Mouse (Mus musculus) intestine, embryonic 15.5 days (tissue): Measurements from ENCODE around the gene Agbl3. TPM values are rescaled to one million over a fixed set of nuclear protein-coding genes. Genes with fewer than 3 reads are reported as not detected.

Experiments
- ATAC-seq: fragments of 200-750 bp; cut with Nextera tagmentation; 2 replicates; pipeline ENCODE4 v1.8.0; 2017; ENCODE audit warnings: moderate TSS enrichment, moderate library complexity
- H3K27ac ChIP-seq: fragments of 300-500 bp; sonication (generic); 2 replicates; pipeline ENCODE4 v1.5.1; 2015; ENCODE audit warnings: mild to moderate bottlenecking, inconsistent platforms
- H3K27me3 ChIP-seq: fragments of 300-500 bp; sonication (generic); replicated peaks from 2 replicates; pipeline ENCODE4 v1.6.1; 2015; ENCODE audit warnings: inconsistent platforms
- H3K36me3 ChIP-seq: fragments of 300-500 bp; sonication (generic); 2 replicates; pipeline ENCODE4 v1.6.1; 2015; ENCODE audit warnings: inconsistent platforms
- H3K4me1 ChIP-seq: fragments of 300-500 bp; sonication (generic); replicated peaks from 2 replicates; pipeline ENCODE4 v1.6.1; 2015; ENCODE audit warnings: inconsistent platforms
- H3K4me2 ChIP-seq: fragments of 300-500 bp; sonication (generic); replicated peaks from 2 replicates; pipeline ENCODE4 v1.6.1; 2015; ENCODE audit warnings: mild to moderate bottlenecking, inconsistent platforms
- H3K4me3 ChIP-seq: fragments of 300-500 bp; sonication (generic); replicated peaks from 2 replicates; pipeline ENCODE4 v1.5.1; 2015; ENCODE audit warnings: inconsistent platforms
- H3K9ac ChIP-seq: fragments of 300-500 bp; sonication (generic); 2 replicates; pipeline ENCODE4 v1.6.1; 2015; ENCODE audit warnings: inconsistent platforms
- H3K9me3 ChIP-seq: fragments of 300-500 bp; sonication (generic); 2 replicates; pipeline ENCODE4 v1.6.1; 2016; ENCODE audit warnings: inconsistent platforms
- WGBS: fragments of 180-500 bp; shearing (Covaris S2); methylation state at CpG from one replicate; pipeline ENCODE4 v1.1.7; 2015; 5-methylcytosine and 5-hydroxymethylcytosine counted together
- polyA plus RNA-seq: library from polyadenylated mRNA; unstranded; fragments of >200 nt; fragmentation: Nextera tagmentation; extraction: Ambion mirVana; gene quantifications from 2 replicates; pipeline ENCODE4 v1.2.1, GENCODE M21; 2015

The Agbl3 gene
- polyA plus RNA-seq, 1 experiment from 2014 or later = 4.7 TPM

- H3K9ac ChIP-seq = no peak overlapping the region
- no peak overlapping the region for H3K4me2 ChIP-seq
- no peaks in the 10 kb centered on the region for H3K36me3 ChIP-seq
- WGBS = 72% methylated on average over 10 of the region's 10 CpGs
- no peaks in the 10 kb centered on the region for H3K9me3 ChIP-seq
- ATAC-seq = no peak
- no peak overlapping the region for H3K27ac ChIP-seq
- H3K4me1 ChIP-seq = peaks cover 15% of the 10 kb centered on the region; the same call in 1 of the 2 replicates
- H3K27me3 ChIP-seq = no peaks in the 10 kb centered on the region
- H3K4me3 ChIP-seq = no peak overlapping the region
Measured at GRCm38 (mm10) chr6:34867995-34868350, 87.7 kb downstream of the Agbl3 start.

GRCm38 (mm10) chr6:34868507-34869217 is 88.4 kb downstream of the Agbl3 start:
- 79% methylated on average over 20 of the region's 20 CpGs for WGBS
- Histone ChIP-seq H3K9ac (no peak overlapping the region), H3K27ac (no peak overlapping the region), H3K4me2 (no peak overlapping the region), H3K27me3 (no peaks in the 10 kb centered on the region), H3K9me3 (no peaks in the 10 kb centered on the region), H3K4me1 (peaks cover 13% of the 10 kb centered on the region; the same call in 1 of the 2 replicates), H3K36me3 (no peaks in the 10 kb centered on the region), H3K4me3 (no peak overlapping the region)
- ATAC-seq = no peak

GRCm38 (mm10) chr6:34869225-34869915 is 89.1 kb downstream of the Agbl3 start:
- Histone ChIP-seq H3K27me3 (no peaks in the 10 kb centered on the region), H3K9me3 (no peaks in the 10 kb centered on the region), H3K4me2 (no peak overlapping the region), H3K9ac (no peak overlapping the region), H3K4me3 (no peak overlapping the region), H3K27ac (peak overlapping the region; percentile 17; the same call in 1 of the 2 replicates), H3K36me3 (no peaks in the 10 kb centered on the region), H3K4me1 (peaks cover 14% of the 10 kb centered on the region; the same call in 1 of the 2 replicates)
- 55% methylated on average over 13 of the region's 13 CpGs for WGBS
- ATAC-seq = peak; percentile 55

GRCm38 (mm10) chr6:34870136-34870535 is 89.9 kb downstream of the Agbl3 start:
- no peak for ATAC-seq
- no peak overlapping the region for H3K4me3 ChIP-seq
- peak overlapping the region; percentile 17; the same call in 1 of the 2 replicates for H3K27ac ChIP-seq
- no peak overlapping the region for H3K4me2 ChIP-seq
- no peaks in the 10 kb centered on the region for H3K36me3 ChIP-seq
- no peak overlapping the region for H3K9ac ChIP-seq
- 85% methylated on average over 5 of the region's 5 CpGs for WGBS
- H3K4me1 ChIP-seq = peaks cover 17% of the 10 kb centered on the region; the same call in 1 of the 2 replicates
- H3K27me3 ChIP-seq = no peaks in the 10 kb centered on the region
- no peaks in the 10 kb centered on the region for H3K9me3 ChIP-seq

- 66% methylated on average over 5 of the region's 5 CpGs for WGBS
- Histone ChIP-seq H3K36me3 (no peaks in the 10 kb centered on the region), H3K9me3 (no peaks in the 10 kb centered on the region), H3K9ac (no peak overlapping the region), H3K4me3 (no peak overlapping the region), H3K4me1 (peaks cover 12% of the 10 kb centered on the region; the same call in 1 of the 2 replicates), H3K4me2 (no peak overlapping the region), H3K27ac (no peak overlapping the region), H3K27me3 (no peaks in the 10 kb centered on the region)
- ATAC-seq = no peak
Measured at GRCm38 (mm10) chr6:34870724-34871123, 90.5 kb downstream of the Agbl3 start.

- no peak overlapping the region for H3K9ac ChIP-seq
- no peak overlapping the region for H3K27ac ChIP-seq
- H3K4me2 ChIP-seq = no peak overlapping the region
- no peaks in the 10 kb centered on the region for H3K9me3 ChIP-seq
- no peaks in the 10 kb centered on the region for H3K27me3 ChIP-seq
- H3K4me3 ChIP-seq = no peak overlapping the region
- H3K36me3 ChIP-seq = no peaks in the 10 kb centered on the region
- peaks cover 18% of the 10 kb centered on the region for H3K4me1 ChIP-seq
- 91% methylated on average over 7 of the region's 7 CpGs for WGBS
- no peak for ATAC-seq
Measured at GRCm38 (mm10) chr6:34871929-34872328, 91.7 kb downstream of the Agbl3 start.

- Histone ChIP-seq H3K4me3 (no peak overlapping the region), H3K27me3 (no peaks in the 10 kb centered on the region), H3K27ac (no peak overlapping the region), H3K4me2 (no peak overlapping the region), H3K36me3 (no peaks in the 10 kb centered on the region), H3K9me3 (no peaks in the 10 kb centered on the region), H3K9ac (no peak overlapping the region), H3K4me1 (peaks cover 18% of the 10 kb centered on the region)
- WGBS = 86% methylated on average over 10 of the region's 10 CpGs
- ATAC-seq = no peak
Measured at GRCm38 (mm10) chr6:34872871-34873270, 92.6 kb downstream of the Agbl3 start.

- peak overlapping the region; percentile 48 for H3K27ac ChIP-seq
- H3K36me3 ChIP-seq = no peaks in the 10 kb centered on the region
- no peak for ATAC-seq
- no peak overlapping the region for H3K9ac ChIP-seq
- no peaks in the 10 kb centered on the region for H3K9me3 ChIP-seq
- H3K27me3 ChIP-seq = no peaks in the 10 kb centered on the region
- H3K4me2 ChIP-seq = no peak overlapping the region; the same call in 1 of the 2 replicates
- 57% methylated on average over 21 of the region's 21 CpGs for WGBS
- no peak overlapping the region for H3K4me3 ChIP-seq
- H3K4me1 ChIP-seq = peaks cover 22% of the 10 kb centered on the region
Measured at GRCm38 (mm10) chr6:34874101-34874921, 94.1 kb downstream of the Agbl3 start.

- peaks cover 22% of the 10 kb centered on the region for H3K4me1 ChIP-seq
- WGBS = 81% methylated on average over 15 of the region's 15 CpGs
- H3K4me3 ChIP-seq = no peak overlapping the region
- no peak overlapping the region for H3K9ac ChIP-seq
- H3K36me3 ChIP-seq = 0 out of 2 replicates have a peak, but pooled peaks cover 2% of the 10 kb centered on the region
- no peaks in the 10 kb centered on the region for H3K9me3 ChIP-seq
- no peak overlapping the region for H3K27ac ChIP-seq
- 0 out of 2 replicates have a peak overlapping the region, but pooled peaks have one; percentile 10 for H3K4me2 ChIP-seq
- no peaks in the 10 kb centered on the region for H3K27me3 ChIP-seq
- ATAC-seq = no peak
Measured at GRCm38 (mm10) chr6:34875268-34875761, 95.1 kb downstream of the Agbl3 start.

- peak overlapping the region; percentile 66 for H3K4me2 ChIP-seq
- H3K4me1 ChIP-seq = peaks cover 22% of the 10 kb centered on the region
- H3K4me3 ChIP-seq = no peak overlapping the region
- 0 out of 2 replicates have a peak overlapping the region, but pooled peaks have one; percentile 7 for H3K27ac ChIP-seq
- H3K9ac ChIP-seq = 0 out of 2 replicates have a peak overlapping the region, but pooled peaks have one; percentile 82
- H3K9me3 ChIP-seq = no peaks in the 10 kb centered on the region
- WGBS = 53% methylated on average over 12 of the region's 12 CpGs
- no peak; the same call in 1 of the 2 replicates for ATAC-seq
- no peaks in the 10 kb centered on the region for H3K27me3 ChIP-seq
- 0 out of 2 replicates have a peak, but pooled peaks cover 7% of the 10 kb centered on the region for H3K36me3 ChIP-seq
Measured at GRCm38 (mm10) chr6:34875966-34876834, 96.0 kb downstream of the Agbl3 start.

GRCm38 (mm10) chr6:34876835-34877156 is 96.6 kb downstream of the Agbl3 start:
- H3K4me2 ChIP-seq = peak overlapping the region; percentile 66
- peak overlapping the region; percentile 82; the same call in 1 of the 2 replicates for H3K9ac ChIP-seq
- H3K36me3 ChIP-seq = 0 out of 2 replicates have a peak, but pooled peaks cover 7% of the 10 kb centered on the region
- H3K9me3 ChIP-seq = no peaks in the 10 kb centered on the region
- peaks cover 22% of the 10 kb centered on the region for H3K4me1 ChIP-seq
- no peak overlapping the region for H3K27ac ChIP-seq
- peak overlapping the region; percentile 65 for H3K4me3 ChIP-seq
- H3K27me3 ChIP-seq = no peaks in the 10 kb centered on the region
- ATAC-seq = peak; percentile 30; the same call in 1 of the 2 replicates
- 23% methylated on average over 2 of the region's 2 CpGs for WGBS
